Mouse (Mus musculus) limb, embryonic 15.5 days (tissue): Measurements from ENCODE around the gene 1700020D05Rik. TPM values are rescaled to one million over a fixed set of nuclear protein-coding genes. Genes with fewer than 3 reads are reported as not detected.
"Not testable (repeated sequence)": the region's sequence is repeated elsewhere in the genome, so short reads cannot be mapped to it uniquely, and the experiment has no call there.

Source experiments
- ATAC-seq: fragments of 200-750 bp; cut with Nextera tagmentation; 2 replicates; pipeline ENCODE4 v1.8.0; 2017; ENCODE audit warnings: low read depth, moderate TSS enrichment; ENCODE audit not compliant: insufficient number of reproducible peaks, low FRiP score, low TSS enrichment
- H3K27ac ChIP-seq: fragments of 300-500 bp; sonication (generic); 2 replicates; pipeline ENCODE4 v1.5.1; 2015; ENCODE audit warnings: moderate library complexity, mild to moderate bottlenecking, inconsistent platforms
- H3K27me3 ChIP-seq: fragments of 300-500 bp; sonication (generic); 2 replicates; pipeline ENCODE4 v1.6.1; 2015; ENCODE audit warnings: inconsistent platforms
- H3K36me3 ChIP-seq: fragments of 300-500 bp; sonication (generic); 2 replicates; pipeline ENCODE4 v1.6.1; 2015; ENCODE audit warnings: inconsistent platforms
- H3K4me1 ChIP-seq: fragments of 300-500 bp; sonication (generic); 2 replicates; pipeline ENCODE4 v1.6.1; 2015; ENCODE audit warnings: inconsistent platforms
- H3K4me2 ChIP-seq: fragments of 300-500 bp; sonication (generic); 2 replicates; pipeline ENCODE4 v1.6.1; 2015; ENCODE audit warnings: mild to moderate bottlenecking, inconsistent platforms
- H3K4me3 ChIP-seq: fragments of 300-500 bp; sonication (generic); 2 replicates; pipeline ENCODE4 v1.5.1; 2015; ENCODE audit warnings: mild to moderate bottlenecking, inconsistent platforms
- H3K9ac ChIP-seq: fragments of 300-500 bp; sonication (generic); 2 replicates; pipeline ENCODE4 v1.6.1; 2015; ENCODE audit warnings: inconsistent platforms
- H3K9me3 ChIP-seq: fragments of 300-500 bp; sonication (generic); 2 replicates; pipeline ENCODE4 v1.6.1; 2016; ENCODE audit warnings: inconsistent platforms
- WGBS: fragments of 180-500 bp; shearing (Covaris S2); methylation state at CpG from one replicate; pipeline ENCODE4 v1.1.7; 2015; 5-methylcytosine and 5-hydroxymethylcytosine counted together
- polyA plus RNA-seq: library from polyadenylated mRNA; unstranded; fragments of >200 nt; fragmentation: Nextera tagmentation; extraction: Ambion mirVana; gene quantifications from 2 replicates; pipeline ENCODE4 v1.2.1, GENCODE M21; 2015

Gene 1700020D05Rik
- polyA plus RNA-seq, 1 experiment from 2014 or later: not detected

- WGBS: 86% methylated on average over 7 of the region's 7 CpGs
These were observed 12.5 kb upstream of the 1700020D05Rik start for GRCm38 (mm10) chr19:5515840-5516777.

DNA sequence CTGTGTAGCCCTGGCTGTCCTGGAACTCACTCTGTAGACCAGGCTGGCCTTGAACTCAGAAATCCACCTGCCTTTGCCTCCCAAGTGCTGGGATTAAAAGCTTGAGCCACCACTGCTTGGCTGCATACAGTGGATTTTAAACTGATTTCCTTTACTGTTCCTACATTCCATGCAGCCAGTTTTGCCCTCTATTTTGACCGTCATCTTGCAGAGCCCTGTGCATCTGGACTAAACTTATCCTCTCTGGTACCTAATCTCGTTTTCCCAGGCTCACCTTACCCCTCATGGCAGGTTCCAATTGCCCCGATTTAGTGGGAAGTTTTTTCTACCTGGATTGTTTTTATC, 9.4 kb upstream of the 1700020D05Rik start:
- WGBS: 82% methylated on average over 3 of the region's 3 CpGs
- no peaks in the 10 kb centered on the region for H3K27me3 ChIP-seq
- no peaks in the 10 kb centered on the region for H3K9me3 ChIP-seq
- H3K27ac ChIP-seq: no peak overlapping the region
- H3K9ac ChIP-seq: no peak overlapping the region
- H3K4me1 ChIP-seq: peaks cover 18% of the 10 kb centered on the region
- no peak for ATAC-seq
- no peak overlapping the region for H3K4me3 ChIP-seq
- H3K36me3 ChIP-seq: no peaks in the 10 kb centered on the region
- H3K4me2 ChIP-seq: no peak overlapping the region

More at GRCm38 (mm10) chr19:5515840-5516777, 12.5 kb upstream of the 1700020D05Rik start:
- Histone ChIP-seq H3K36me3 (no peaks in the 10 kb centered on the region), H3K4me1 (peaks cover 4% of the 10 kb centered on the region; the same call in 1 of the 2 replicates), H3K27ac (no peak overlapping the region), H3K4me2 (no peak overlapping the region), H3K27me3 (no peaks in the 10 kb centered on the region), H3K9me3 (no peaks in the 10 kb centered on the region), H3K9ac (no peak overlapping the region), H3K4me3 (no peak overlapping the region)
- no peak for ATAC-seq

DNA sequence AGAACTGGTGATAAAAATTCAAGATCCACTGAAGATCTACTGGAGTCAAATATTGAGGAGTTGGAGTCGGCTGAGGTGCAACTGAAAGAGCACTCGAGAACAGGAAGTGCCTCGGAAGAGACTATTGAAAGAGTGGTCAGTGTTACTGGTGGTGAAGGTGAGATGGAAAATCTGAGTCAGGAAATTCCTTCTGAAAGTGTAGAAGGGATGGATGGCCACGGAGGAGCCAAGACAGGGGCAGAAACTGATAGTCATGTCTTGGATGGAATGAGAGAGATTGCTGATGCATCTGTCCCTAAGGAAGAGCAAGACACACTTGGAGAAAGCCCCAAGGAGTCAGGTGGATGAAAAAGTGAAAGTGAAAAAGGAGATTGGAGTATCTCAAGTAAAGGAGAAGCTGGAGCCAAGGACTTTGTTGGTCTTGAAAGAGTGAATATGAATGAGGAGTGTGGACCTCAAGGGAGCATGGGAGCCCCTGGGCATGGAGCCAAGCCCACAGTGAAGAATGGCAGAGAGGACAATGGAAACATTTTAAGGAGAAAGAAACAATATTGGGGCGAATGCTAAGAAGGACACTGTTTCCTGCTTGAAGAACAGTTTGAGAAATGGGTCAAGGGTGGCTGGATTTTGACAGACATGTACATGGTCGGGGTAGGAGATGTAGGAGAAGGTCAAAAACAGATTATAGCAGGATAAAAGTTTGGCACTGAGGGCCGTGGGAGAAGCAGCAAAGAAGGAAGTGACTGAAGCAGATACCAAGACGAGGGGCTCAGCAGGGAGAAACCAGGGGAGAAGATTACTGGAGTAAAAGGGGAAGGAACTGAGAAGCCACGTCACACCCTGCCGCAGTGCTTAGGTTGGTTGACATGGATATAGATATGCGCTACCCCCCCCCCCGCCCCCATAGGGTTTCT, 8.8 kb upstream of the 1700020D05Rik start:
- no peaks in the 10 kb centered on the region for H3K36me3 ChIP-seq
- no peaks in the 10 kb centered on the region for H3K27me3 ChIP-seq
- H3K27ac ChIP-seq: no peak overlapping the region
- H3K4me2 ChIP-seq: no peak overlapping the region
- 0 out of 2 replicates have a peak overlapping the region, but pooled peaks have one; percentile 3 for H3K4me3 ChIP-seq
- H3K9me3 ChIP-seq: no peaks in the 10 kb centered on the region
- no peak overlapping the region for H3K9ac ChIP-seq
- WGBS: 86% methylated on average over 12 of the region's 12 CpGs
- ATAC-seq: no peak
- peaks cover 18% of the 10 kb centered on the region for H3K4me1 ChIP-seq

DNA sequence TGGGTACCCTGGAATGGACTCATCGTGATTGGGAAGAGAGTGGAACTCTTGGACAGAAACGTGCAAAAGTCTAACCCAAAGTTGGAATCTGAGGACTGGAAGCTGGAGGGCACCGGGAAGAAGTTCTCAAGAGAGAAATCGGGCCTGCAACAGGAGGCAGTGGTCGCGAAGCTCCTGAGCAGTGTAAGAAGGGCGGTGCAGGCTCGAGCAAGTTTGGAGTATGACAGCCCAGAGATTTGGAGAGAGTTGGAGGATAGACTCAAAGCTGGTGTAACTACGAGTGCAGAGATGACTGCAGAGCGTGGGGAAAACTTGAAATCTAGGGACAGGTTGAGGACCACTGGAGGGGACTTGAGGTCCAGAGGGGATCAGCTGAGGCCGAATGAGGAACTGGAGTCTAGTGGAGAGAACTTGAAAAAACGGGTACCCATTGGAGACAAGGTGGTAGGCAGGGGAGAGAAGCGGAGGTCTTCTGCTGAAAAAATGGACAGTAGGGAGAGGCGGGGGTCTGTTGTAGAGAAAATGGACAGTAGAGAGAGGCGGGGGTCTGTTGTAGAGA, 7.6 kb upstream of the 1700020D05Rik start:
- Histone ChIP-seq H3K36me3 (no peaks in the 10 kb centered on the region), H3K4me2 (peak overlapping the region; percentile 82), H3K27ac (peak overlapping the region; percentile 76), H3K4me1 (peaks cover 18% of the 10 kb centered on the region), H3K4me3 (peak overlapping the region; percentile 50), H3K27me3 (no peaks in the 10 kb centered on the region), H3K9ac (peak overlapping the region; percentile 52), H3K9me3 (no peaks in the 10 kb centered on the region)
- WGBS: 45% methylated on average over 15 of the region's 15 CpGs
- ATAC-seq: no peak

- Histone ChIP-seq H3K36me3 (no peaks in the 10 kb centered on the region), H3K9me3 (no peaks in the 10 kb centered on the region), H3K27me3 (no peaks in the 10 kb centered on the region), H3K4me3 (peak within 1 kb of the TSS; percentile 50), H3K4me1 (peaks cover 18% of the 10 kb centered on the region), H3K27ac (peak within 1 kb of the TSS; percentile 76), H3K9ac (peak within 1 kb of the TSS; percentile 52), H3K4me2 (peak within 1 kb of the TSS; percentile 82)
- WGBS: 2% methylated on average over 47 of the region's 47 CpGs
- peak; percentile 98 for ATAC-seq
These were observed 6.7 kb upstream of the 1700020D05Rik start, which contains the start of gene Snx32 for GRCm38 (mm10) chr19:5510031-5511026. Snx32 (minus strand) TSS chr19:5510538.

DNA sequence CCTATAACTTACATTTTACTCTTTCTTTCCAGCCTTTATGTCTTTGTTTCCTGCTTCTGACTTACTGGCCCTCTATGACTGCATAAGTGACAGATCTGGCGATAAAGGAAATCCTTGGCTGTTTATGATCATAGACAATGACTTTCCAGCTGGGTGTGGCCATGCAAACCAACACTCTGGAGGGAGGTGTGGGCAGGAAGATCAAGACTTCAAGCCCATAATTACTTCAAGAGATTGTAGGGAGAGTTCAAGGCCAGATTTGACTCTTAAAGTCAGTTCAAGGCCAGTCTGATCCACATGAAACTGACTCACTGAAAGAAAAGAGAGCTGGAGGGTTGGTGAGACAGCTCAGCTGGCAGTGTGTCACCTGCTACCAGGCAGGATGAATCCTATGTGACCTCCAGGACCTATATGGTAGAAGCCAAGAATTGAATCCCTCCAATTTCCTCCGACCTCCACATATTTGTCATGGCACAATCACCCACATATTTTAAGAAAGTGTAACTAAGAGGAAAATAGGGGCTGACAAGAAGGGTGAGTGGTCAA, 3.2 kb downstream of the 1700020D05Rik start:
- no peak for ATAC-seq
- Histone ChIP-seq H3K4me3 (no peak overlapping the region), H3K4me2 (no peak overlapping the region), H3K9me3 (no peaks in the 10 kb centered on the region), H3K4me1 (no peaks in the 10 kb centered on the region), H3K36me3 (peaks cover 24% of the 10 kb centered on the region), H3K27me3 (no peaks in the 10 kb centered on the region), H3K27ac (no peak overlapping the region), H3K9ac (no peak overlapping the region)
- WGBS: 89% methylated on average over 2 of the region's 2 CpGs

DNA sequence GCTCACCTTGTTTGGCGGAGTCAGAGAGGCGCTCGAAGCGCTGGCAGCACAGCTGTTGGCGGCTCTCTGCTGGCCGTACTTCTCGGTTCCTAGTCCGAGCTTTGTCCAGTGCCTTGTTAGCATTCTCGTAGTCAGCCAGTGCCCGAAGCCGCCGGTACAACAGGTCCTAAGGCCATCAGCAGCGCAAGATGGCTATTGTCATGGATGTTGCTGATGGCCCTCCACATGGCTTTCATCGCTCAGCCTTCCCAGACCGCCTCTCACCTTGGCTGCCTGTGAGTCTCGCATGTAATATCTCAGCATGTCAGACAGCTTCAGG, 7.6 kb downstream of the 1700020D05Rik start:
- H3K9me3 ChIP-seq: no peaks in the 10 kb centered on the region
- WGBS: 85% methylated on average over 16 of the region's 16 CpGs
- no peak overlapping the region for H3K27ac ChIP-seq
- H3K9ac ChIP-seq: no peak overlapping the region
- H3K4me1 ChIP-seq: peaks cover 10% of the 10 kb centered on the region
- no peak overlapping the region for H3K4me2 ChIP-seq
- ATAC-seq: no peak
- no peaks in the 10 kb centered on the region for H3K27me3 ChIP-seq
- peaks cover 49% of the 10 kb centered on the region for H3K36me3 ChIP-seq
- H3K4me3 ChIP-seq: no peak overlapping the region

DNA sequence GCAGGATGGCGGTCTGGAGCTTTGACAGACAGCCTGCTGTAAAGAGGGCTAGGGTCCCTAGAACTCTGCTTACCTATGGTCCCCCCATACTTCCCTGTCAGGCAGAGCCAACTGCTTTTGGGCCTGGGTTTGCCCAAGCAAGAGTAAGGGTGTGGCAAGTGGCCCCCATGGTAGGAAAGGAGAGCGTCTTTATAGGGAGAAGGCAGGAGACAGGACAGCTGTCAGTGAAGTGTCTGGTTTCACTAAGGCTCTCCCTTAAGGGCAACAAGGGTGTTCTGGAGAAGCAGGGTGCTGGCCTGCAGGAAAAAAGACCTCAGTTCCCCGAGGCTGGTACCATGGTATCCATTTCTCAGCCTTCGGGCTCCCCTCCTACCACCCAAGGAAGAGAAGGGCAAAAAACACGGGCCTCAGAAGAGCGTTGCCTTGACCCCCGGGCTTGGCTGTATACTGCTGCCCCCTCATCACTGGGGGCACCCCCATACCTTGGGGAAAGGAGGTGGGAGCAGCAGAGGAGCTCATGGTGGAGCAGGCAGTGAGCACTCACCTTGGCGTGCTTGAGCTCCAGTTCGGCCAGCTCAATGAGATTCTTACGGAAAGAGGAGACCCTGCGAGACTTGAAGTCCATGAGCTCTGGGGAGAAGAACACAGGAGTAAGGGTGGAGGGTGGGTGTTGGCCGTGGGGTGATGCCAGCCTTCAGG, 8.1 kb downstream of the 1700020D05Rik start:
- H3K9ac ChIP-seq: no peak overlapping the region
- H3K27ac ChIP-seq: no peak overlapping the region; the same call in 1 of the 2 replicates
- no peak overlapping the region for H3K4me3 ChIP-seq
- 79% methylated on average over 12 of the region's 12 CpGs for WGBS
- H3K4me2 ChIP-seq: no peak overlapping the region
- no peak for ATAC-seq
- no peaks in the 10 kb centered on the region for H3K9me3 ChIP-seq
- peaks cover 10% of the 10 kb centered on the region for H3K4me1 ChIP-seq
- H3K27me3 ChIP-seq: no peaks in the 10 kb centered on the region
- peaks cover 49% of the 10 kb centered on the region for H3K36me3 ChIP-seq

- H3K27ac ChIP-seq: no peak overlapping the region
- WGBS: 79% methylated on average over 3 of the region's 3 CpGs
- ATAC-seq: no peak
- H3K9ac ChIP-seq: no peak overlapping the region
- no peaks in the 10 kb centered on the region for H3K27me3 ChIP-seq
- no peak overlapping the region for H3K4me3 ChIP-seq
- peaks cover 17% of the 10 kb centered on the region for H3K4me1 ChIP-seq
- no peak overlapping the region for H3K4me2 ChIP-seq
- H3K36me3 ChIP-seq: peaks cover 49% of the 10 kb centered on the region
- H3K9me3 ChIP-seq: no peaks in the 10 kb centered on the region
These were observed 9.3 kb downstream of the 1700020D05Rik start for GRCm38 (mm10) chr19:5494314-5494713.

DNA sequence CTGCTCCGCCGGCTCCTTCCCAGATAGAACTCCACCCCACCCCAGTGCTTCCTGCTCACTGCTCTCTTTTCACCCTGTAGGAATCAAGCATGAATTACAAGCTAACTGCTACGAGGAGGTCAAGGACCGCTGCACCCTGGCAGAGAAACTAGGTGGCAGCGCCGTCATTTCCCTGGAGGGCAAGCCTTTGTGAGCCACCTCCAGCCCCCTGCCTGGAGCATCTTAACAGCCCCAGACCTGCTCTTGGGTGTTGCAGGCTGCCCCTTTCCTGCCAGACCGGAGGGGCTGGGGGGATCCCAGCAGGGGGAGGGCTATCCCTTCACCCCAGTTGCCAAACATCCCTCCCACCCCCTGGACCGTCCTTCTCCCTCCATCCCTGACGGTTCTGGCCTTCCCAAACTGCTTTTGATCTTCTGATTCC, 10.3 kb downstream of the 1700020D05Rik start:
- H3K36me3 ChIP-seq: peaks cover 49% of the 10 kb centered on the region
- not testable (repeated sequence) for H3K4me3 ChIP-seq, ATAC-seq, H3K4me2 ChIP-seq, H3K27ac ChIP-seq, H3K9me3 ChIP-seq, H3K27me3 ChIP-seq, H3K9ac ChIP-seq
- peaks cover 24% of the 10 kb centered on the region for H3K4me1 ChIP-seq
- 68% methylated on average over 9 of the region's 9 CpGs for WGBS
